Mouse (Mus musculus) retina, embryonic 14.5 days (tissue): Measurements from ENCODE around the gene Rinl.
A peak's percentile ranks its signal among the peaks of the same experiment; 100 is the strongest.

ENCODE experiments used
- DNase-seq: peaks from one replicate; pipeline ENCODE4 v3.0.0-alpha.2; 2015; ENCODE audit warnings: low spot score

Gene Rinl

DNA sequence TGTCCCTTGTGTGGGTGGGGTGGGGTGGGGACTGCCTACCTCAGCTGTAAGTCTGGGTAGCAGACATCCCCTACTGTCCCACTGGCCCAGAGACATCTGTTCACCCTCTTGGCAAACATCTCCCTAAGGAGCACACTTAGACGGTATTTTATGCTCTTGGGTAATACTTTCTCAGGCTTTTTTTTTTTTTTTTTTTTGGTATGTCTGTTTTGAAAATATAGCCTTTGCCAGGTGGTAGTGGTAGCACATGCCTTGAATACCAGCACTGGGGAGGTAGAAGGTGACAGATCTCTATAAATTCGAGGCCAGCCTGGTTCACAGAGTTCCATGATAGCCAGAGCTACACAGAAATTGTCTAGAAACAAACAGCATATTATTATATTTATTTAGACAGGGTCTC is 35.2 kb downstream of the Rinl start:
- no peak for DNase-seq

DNA sequence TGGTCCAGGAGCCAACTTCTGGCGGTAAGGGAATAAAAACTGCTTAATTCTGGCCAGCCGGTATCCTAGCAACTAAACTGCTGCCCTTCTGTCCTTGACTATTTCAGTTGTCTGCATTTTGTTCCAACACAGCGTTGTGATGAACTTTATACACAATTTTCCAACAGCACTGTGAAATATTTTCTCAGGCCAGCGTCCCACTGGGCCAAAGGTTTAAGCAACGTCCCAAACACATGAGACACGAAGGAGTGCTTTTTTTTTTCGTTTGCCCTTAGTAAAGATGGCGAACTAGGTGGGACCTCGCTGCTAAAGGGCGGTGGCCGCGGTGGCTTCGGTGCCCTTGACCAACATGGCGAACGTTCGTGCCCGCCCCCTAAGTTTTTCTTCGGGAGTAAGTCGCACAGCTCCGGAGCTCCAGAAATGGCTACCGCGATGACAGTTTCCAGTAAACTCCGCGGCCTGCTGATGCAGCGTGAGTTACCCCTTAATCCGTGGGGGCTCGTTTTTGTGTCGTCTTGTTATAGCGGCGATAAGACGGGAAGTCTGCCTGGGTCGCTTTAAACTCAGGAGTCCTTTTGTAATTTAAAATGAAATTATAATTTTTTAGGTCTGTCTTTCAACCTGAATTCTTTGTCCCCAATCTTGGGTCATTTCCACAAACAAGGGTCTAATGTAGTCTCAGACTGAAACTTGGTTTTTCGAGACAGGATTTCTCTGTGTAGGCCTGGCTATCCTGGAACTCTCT is 36.3 kb downstream of the Rinl start, which contains the start of gene Ech1:
Gene Ech1 (plus strand): TSS at position 277 of the 745 bp plus-strand sequence.
- peak; percentile 96 for DNase-seq

DNA sequence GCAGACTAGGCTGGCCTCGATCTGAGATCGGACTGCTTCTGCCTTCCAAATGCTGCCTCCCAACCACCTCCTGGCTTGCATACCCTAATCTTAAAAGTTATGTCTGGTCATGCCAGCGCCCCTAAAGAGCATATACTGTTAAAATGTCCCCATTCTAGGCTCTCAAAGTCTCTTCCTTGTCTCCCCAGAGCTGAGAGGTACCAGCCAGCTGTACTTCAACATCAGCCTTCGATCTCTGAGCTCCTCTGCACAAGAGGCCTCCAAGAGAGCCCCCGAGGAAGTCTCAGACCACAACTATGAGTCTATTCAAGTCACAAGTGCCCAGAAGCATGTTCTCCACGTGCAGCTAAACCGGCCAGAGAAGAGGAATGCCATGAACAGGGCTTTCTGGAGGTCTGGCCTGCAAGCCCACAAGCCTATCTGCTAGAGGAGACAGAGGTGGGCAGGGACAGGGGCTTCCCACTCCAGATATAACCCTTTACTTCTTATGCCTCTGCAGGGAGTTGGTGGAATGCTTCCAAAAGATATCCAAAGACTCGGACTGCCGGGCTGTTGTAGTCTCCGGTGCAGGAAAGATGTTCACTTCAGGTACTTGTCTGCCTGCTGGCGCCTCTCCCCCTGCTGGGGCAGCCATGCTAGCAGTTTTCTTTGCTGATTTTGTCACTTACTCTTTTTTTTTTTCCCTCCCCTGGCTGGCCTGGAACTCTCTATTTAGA is 37.1 kb downstream of the Rinl start:
- no peak for DNase-seq

DNA sequence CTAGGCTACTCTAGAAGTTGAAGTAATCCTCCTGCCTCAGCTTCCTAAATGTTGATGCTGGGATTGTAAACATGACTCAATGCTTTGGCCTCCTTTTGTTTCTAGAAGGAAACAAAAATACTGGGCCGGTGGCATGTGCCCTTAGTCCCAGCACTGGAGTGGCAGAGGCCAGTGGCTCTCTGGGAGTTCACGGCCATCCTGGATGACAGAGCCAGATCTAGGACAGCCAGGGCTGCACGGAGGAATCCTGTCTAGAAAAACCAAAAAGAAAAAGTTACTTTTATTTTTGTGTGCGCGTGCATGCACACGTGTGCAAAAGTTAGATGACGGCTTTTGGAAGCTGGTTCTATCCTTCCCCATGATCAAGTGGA is 37.6 kb downstream of the Rinl start:
- DNase-seq: no peak

DNA sequence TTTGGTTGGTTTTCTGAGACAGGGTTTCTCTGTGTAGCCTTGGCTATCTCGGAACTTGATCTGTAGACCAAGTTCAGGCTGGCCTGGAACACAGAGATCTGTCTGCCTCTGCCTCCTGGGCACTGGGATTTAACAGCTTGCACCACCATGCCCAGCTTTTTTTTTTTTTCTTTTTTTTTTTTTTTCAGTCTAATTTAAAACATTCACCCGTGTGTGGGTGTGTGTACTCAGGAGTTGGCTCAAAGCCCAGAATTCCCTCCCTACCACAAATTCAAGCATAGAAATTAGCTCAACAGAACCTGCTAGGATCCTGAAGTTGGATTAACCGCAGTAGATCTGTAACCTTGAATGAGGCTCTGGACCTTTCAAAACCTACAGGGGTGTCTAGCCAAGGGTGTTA is 38.6 kb downstream of the Rinl start:
- no peak for DNase-seq

DNA sequence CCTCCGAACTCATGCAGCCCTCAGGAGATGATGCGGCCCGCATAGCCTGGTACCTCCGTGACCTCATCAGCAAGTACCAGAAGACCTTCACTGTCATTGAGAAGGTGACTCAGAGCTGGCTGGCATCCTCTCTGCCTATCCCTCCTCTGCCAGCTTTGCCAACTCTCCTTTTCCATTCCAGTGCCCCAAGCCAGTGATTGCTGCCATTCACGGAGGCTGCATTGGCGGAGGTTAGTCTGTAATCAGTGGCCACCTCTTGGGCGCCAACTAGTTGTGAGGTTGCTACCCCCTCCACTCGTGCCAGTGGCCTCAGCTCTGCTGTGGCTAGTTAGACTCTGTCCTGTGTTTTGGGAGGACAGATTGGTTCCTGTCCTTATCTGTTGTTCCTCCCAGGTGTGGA is 41.1 kb downstream of the Rinl start:
- no peak for DNase-seq

DNA sequence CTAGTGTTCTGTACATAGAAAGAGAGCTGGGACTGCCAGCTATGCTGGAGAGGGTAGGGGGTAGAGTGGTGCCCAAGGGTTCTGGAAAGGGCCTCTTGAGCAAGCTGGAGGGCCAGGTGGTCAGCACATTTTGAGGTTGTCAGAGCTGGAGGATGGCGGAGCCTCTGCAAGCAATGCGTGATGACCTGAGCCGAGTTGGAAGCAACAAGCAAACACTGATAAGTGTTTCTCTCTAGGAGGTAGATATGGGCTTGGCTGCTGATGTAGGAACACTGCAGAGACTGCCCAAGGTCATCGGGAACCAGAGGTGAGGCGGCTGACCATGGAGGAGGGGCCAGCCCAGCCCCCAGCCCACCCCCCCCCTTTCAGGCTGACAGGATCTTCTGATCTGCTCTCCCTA is 42.2 kb downstream of the Rinl start:
- no peak for DNase-seq

DNA sequence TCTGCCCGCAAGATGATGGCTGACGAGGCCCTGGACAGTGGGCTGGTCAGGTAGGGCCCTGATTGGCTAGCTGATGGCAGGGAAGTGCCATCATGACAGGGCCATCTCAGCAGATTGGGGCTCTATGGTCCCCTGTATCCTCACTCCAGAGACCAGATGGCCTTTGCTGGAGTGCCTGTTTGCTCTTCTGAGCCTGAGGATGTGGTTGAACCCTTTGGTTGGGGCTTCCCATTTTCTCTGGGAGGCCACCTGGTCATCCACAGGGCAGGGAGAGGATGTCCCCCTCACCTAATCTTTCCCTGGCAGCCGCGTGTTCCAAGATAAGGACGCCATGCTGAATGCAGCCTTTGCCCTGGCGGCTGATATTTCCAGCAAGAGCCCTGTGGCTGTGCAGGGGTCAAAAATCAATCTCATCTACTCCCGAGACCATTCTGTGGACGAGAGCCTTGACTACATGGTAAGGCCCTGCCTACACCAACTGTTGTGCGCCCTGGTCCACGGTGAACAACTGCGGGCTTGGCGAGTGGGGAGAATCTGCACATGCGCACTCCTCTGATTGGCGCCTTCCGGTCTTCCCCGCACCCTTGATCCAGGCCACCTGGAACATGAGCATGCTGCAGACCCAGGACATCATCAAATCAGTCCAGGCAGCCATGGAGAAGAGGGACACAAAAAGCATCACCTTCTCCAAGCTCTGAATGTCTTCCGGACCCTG is 42.8 kb downstream of the Rinl start:
- DNase-seq: no peak

DNA sequence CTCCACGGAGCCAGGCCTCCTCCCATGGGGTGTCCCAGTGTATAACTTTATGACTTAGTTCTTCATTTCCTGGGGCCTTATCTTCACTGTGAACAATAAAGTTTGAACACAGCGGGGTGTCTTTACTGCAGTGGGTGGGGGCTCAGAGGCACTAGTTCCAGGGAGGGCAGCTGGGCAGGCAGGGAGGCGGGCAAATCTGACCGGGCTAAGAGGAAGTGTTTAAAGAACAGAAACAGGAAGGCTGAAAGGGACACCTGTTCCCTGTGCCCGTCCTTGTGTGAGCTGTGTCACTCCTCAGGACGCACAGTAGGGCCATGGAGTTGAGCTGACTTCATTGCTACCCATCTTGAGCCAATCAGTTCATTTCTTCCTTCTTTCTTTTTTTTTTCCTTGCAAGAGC is 43.4 kb downstream of the Rinl start:
- DNase-seq: no peak

DNA sequence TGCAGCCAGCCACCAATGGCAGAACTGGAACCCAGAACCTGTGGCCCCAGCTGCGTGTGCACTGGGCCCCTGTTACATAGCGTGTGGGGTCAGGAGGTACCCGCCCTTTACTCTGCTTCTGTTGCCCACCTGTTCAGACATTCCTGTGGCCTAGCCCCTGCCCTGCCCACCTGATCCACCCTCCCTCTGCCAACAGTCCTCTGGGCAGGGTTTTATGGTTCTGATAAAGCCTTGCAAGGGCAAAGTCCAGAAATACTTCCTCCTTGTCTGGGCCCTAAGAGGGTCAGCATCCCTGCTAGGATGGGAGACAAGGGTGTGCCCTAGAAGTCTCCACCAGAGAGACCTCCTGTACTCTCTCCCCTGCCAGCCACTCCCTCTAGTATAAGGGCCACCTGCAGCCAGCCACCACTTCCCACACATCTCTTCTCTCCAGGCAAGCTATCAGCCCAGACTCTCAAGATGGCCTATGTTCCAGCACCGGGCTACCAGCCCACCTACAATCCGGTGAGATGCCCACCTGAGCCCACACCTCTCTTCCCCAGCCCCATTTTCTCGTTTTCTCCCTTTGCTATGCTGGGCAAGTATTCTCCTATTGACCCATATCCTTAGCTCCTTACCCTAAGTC is 45.1 kb downstream of the Rinl start, which contains the start of gene Lgals4:
Gene Lgals4 (plus strand): TSS at position 132 of the 625 bp plus-strand sequence.
- no peak for DNase-seq

DNA sequence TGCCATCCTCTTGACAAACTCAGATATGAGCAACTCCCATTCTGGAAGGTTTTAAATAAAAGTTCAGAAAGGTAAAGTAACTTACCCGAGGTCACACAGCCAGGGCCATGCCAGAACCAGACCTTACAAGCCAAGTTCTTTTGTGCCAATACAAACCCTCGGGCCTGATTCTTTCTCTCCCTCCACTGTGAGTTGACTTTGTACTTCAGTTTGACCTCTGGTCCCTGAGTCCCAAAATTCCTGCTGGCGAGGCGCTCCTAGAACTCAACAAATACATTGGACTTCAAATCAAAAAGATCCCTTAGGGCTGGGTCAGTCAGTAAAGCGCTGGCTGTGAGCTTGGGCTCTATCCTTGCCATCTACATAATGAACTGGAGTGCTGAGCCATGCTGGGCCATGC is 48.2 kb downstream of the Rinl start:
- no peak for DNase-seq

DNA sequence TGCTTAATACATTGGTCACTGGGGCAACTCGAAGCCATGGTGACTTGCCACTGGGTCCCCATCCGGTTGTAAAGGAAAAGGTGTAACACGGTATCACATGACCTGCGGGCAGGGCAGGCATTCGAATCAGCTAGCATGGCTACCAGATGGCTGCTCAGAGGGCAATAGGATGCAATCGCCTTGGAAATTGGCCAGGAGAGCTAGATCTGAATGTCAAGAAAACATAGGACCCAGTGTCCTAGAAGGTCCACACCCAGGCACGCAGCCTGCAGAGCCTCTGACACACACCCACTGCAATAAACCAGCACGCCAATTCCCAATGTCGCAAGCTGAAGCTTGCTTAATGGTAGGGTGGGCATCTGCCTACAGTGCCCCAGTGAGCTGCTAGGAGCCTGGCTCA is 49.6 kb downstream of the Rinl start:
- DNase-seq: no peak

DNA sequence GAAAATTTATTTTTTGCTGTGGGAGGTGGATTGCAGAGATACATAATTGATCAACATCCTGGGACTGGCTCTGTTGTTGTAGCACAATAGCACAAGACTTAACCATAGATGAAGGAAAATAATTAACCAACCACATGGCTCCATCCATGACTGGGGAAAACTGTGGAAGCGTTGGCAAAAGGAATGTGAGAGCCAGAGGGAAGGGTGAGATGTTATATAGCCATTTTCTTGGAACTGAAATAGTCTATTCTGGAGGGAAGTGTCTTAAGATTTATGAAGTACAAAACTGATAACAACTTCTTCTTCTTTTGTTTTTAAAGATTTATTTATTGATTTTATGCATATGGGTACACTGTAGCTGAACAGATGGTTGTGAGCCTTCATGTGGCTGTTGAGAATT is 58.5 kb downstream of the Rinl start:
- no peak for DNase-seq
